Mouse (Mus musculus): ENCODE data around the gene Syde1.
A peak's percentile ranks its signal among the peaks of the same experiment; 100 is the strongest.

Syde1 gene

GRCm38 (mm10) chr10:78576435-78577184 lies 15.2 kb downstream of the Syde1 start:
- no peak for ATAC-seq (ENCODE audit: low TSS enrichment)

GRCm38 (mm10) chr10:78575690-78576089 lies 16.1 kb downstream of the Syde1 start:
- no peak for ATAC-seq (ENCODE audit: low TSS enrichment)

- no peak; the same call in 1 of the 2 replicates for ATAC-seq (ENCODE audit: low TSS enrichment)
Observed at GRCm38 (mm10) chr10:78575105-78575632, 16.6 kb downstream of the Syde1 start.

- peak; percentile 80 for ATAC-seq (ENCODE audit: low TSS enrichment)
Observed at GRCm38 (mm10) chr10:78574250-78575104, 17.3 kb downstream of the Syde1 start, which contains the start of gene Ilvbl. Gene Ilvbl (plus strand): TSS chr10:78574346.

GRCm38 (mm10) chr10:78573226-78573625 lies 18.5 kb downstream of the Syde1 start:
- ATAC-seq (ENCODE audit: low TSS enrichment): peak; percentile 42

GRCm38 (mm10) chr10:78570897-78571296 lies 20.9 kb downstream of the Syde1 start:
- no peak for ATAC-seq (ENCODE audit: low TSS enrichment)

GRCm38 (mm10) chr10:78570416-78570815 lies 21.3 kb downstream of the Syde1 start:
- no peak for ATAC-seq (ENCODE audit: low TSS enrichment)

GRCm38 (mm10) chr10:78569686-78570085 lies 22.1 kb downstream of the Syde1 start:
- ATAC-seq (ENCODE audit: low TSS enrichment): no peak

GRCm38 (mm10) chr10:78569191-78569590 lies 22.6 kb downstream of the Syde1 start:
- ATAC-seq (ENCODE audit: low TSS enrichment): no peak

- no peak for ATAC-seq (ENCODE audit: low TSS enrichment)
Observed at GRCm38 (mm10) chr10:78565070-78565469, 26.7 kb downstream of the Syde1 start.

GRCm38 (mm10) chr10:78540943-78541342 lies 50.8 kb downstream of the Syde1 start:
- peak; percentile 50; the same call in 1 of the 2 replicates for ATAC-seq (ENCODE audit: low TSS enrichment)

Data from frontal cortex, adult (tissue).